Mouse (Mus musculus) hindbrain, embryonic 13.5 days (tissue): ENCODE measurements at regions not wholly inside any gene's neighbourhood (a gene's known extent, or its start where the extent isn't known, plus 50 kb on each side); places are given as distances from the start of the nearest gene placed in this dataset.
A peak's percentile ranks its signal among the peaks of the same experiment; 100 is the strongest.

Experiments
- ATAC-seq: fragments of 200-750 bp; cut with Nextera tagmentation; 2 replicates; pipeline ENCODE4 v1.8.0; 2017; ENCODE audit warnings: moderate TSS enrichment; ENCODE audit not compliant: low FRiP score
- H3K27ac ChIP-seq: fragments of 300-500 bp; sonication (generic); 2 replicates; pipeline ENCODE4 v1.5.1; 2015; ENCODE audit warnings: inconsistent platforms, mild to moderate bottlenecking, moderate library complexity
- H3K27me3 ChIP-seq: fragments of 300-500 bp; sonication (generic); 2 replicates; pipeline ENCODE4 v1.6.1; 2015; ENCODE audit warnings: mild to moderate bottlenecking, inconsistent platforms
- H3K36me3 ChIP-seq: fragments of 300-500 bp; sonication (generic); 2 replicates; pipeline ENCODE4 v1.6.1; 2015; ENCODE audit warnings: mild to moderate bottlenecking, inconsistent platforms
- H3K4me1 ChIP-seq: fragments of 300-500 bp; sonication (generic); replicated peaks from 2 replicates; pipeline ENCODE4 v1.6.1; 2015; ENCODE audit warnings: inconsistent platforms
- H3K4me2 ChIP-seq: fragments of 300-500 bp; sonication (generic); 2 replicates; pipeline ENCODE4 v1.6.1; 2015; ENCODE audit warnings: inconsistent platforms, mild to moderate bottlenecking, moderate library complexity
- H3K4me3 ChIP-seq: fragments of 300-500 bp; sonication (generic); 2 replicates; pipeline ENCODE4 v1.5.1; 2015; ENCODE audit warnings: mild to moderate bottlenecking, inconsistent platforms
- H3K9ac ChIP-seq: fragments of 300-500 bp; sonication (generic); 2 replicates; pipeline ENCODE4 v1.6.1; 2015; ENCODE audit warnings: mild to moderate bottlenecking, inconsistent platforms
- H3K9me3 ChIP-seq: fragments of 300-500 bp; sonication (generic); 2 replicates; pipeline ENCODE4 v1.6.1; 2016; ENCODE audit warnings: inconsistent platforms
- WGBS: fragments of 180-500 bp; shearing (Covaris S2); methylation state at CpG from one replicate; pipeline ENCODE4 v1.1.7; 2015; 5-methylcytosine and 5-hydroxymethylcytosine counted together

DNA sequence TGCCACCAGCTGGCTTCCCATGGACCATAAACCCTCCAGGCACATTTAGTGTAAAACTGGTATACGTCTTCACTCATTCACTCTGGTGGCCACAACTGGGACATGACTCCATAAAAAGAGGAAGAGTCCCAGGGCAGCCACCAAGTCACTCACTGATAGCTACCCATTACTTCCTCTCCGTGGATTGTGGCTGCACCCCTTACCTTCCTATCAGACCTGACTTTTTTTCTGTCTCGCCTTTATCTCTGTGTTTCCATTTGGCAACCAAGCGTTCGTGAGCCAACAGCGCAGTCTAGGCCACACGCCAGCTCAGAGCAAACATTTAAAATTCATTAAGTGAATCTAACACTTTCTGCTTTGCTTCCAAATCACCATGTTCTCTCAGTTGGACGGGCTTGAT lies 53.9 kb upstream of the Slc44a1 start:
- H3K27ac ChIP-seq = no peak overlapping the region

DNA sequence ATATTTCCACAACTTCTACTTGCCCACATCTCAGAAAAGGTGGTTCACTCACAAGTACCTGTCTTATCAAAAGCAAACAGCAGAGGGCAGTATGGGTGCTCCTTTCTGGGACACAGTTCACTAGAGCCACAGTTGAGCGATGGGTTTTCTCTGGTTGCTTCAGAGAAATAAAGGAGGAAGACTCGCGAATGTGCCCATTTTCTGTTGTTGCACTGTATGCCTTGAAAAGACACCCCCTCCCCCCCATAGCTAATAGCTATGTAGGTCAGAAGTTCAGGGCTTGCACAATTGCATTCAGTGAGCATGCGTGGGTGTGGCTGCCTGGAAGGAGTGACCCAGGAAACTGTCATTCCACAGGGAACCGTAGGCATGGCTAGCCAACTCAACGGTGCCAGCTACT lies 55.5 kb upstream of the Slc44a1 start:
- H3K36me3 ChIP-seq = no peaks in the 10 kb centered on the region
- WGBS = 25% methylated on average over 6 of the region's 6 CpGs
- no peak overlapping the region for H3K4me3 ChIP-seq
- H3K4me2 ChIP-seq = peak overlapping the region; percentile 20; the same call in 1 of the 2 replicates
- H3K9ac ChIP-seq = no peak overlapping the region
- no peaks in the 10 kb centered on the region for H3K27me3 ChIP-seq
- ATAC-seq = 0 out of 2 replicates have a peak, but pooled peaks have one; percentile 39
- H3K4me1 ChIP-seq = peaks cover 13% of the 10 kb centered on the region
- no peaks in the 10 kb centered on the region for H3K9me3 ChIP-seq
- H3K27ac ChIP-seq = no peak overlapping the region

More for the DNA sequence above, 53.9 kb upstream of the Slc44a1 start:
- 89% methylated on average over 8 of the region's 8 CpGs for whole genome bisulfite sequencing
- no peak overlapping the region for H3K4me3 ChIP-seq
- H3K36me3 ChIP-seq = no peaks in the 10 kb centered on the region
- no peaks in the 10 kb centered on the region for H3K27me3 ChIP-seq
- no peaks in the 10 kb centered on the region for H3K9me3 ChIP-seq
- no peak for ATAC-seq
- H3K9ac ChIP-seq = no peak overlapping the region
- peaks cover 13% of the 10 kb centered on the region for H3K4me1 ChIP-seq
- no peak overlapping the region for H3K4me2 ChIP-seq

DNA sequence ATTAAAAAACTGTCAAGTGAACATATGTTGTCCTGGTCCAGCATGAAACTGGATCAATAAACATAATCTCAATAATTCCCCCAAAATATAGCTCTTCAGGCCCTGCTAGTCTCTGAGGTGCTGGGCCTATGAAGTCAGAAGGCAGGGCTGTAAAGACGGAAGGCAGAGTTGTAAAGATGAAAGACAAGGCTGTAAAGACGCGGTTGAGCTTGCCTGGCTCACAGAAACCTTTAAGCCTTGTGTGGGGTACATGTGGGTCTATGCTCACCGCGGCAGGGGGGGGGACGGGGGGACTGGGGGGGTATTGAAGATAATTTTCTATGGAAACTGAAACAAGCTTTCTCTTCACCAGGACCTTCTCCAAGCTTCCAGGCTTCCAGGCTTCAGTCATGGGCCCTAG lies 56.1 kb upstream of the Slc44a1 start:
- Histone ChIP-seq H3K4me3 (no peak overlapping the region), H3K4me2 (no peak overlapping the region), H3K27me3 (no peaks in the 10 kb centered on the region), H3K27ac (no peak overlapping the region), H3K36me3 (no peaks in the 10 kb centered on the region), H3K4me1 (peaks cover 13% of the 10 kb centered on the region), H3K9me3 (no peaks in the 10 kb centered on the region), H3K9ac (no peak overlapping the region)
- no peak for ATAC-seq
- WGBS = 84% methylated on average over 6 of the region's 6 CpGs

DNA sequence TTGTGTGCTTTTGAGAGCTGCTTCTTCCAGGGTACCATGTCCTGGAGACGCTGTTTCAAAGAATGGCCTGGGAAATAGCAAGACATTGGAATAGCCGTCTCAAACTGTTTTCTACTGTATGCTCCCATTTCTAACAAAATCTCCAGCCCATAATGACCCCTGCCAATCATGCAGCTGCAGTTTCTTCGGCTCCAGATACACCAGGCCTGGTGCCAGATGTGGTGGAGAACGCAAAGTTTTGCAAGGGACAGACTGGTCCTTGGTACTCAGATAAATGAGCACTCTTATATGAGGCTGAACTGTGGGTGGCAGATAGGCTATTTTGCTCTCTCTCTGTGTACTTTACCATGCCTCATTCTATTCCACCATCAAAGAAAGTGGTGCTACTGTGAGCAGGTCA lies 58.2 kb upstream of the Slc44a1 start:
- no peak overlapping the region for H3K9ac ChIP-seq
- H3K4me2 ChIP-seq = no peak overlapping the region
- 51% methylated on average over 4 of the region's 4 CpGs for WGBS
- no peaks in the 10 kb centered on the region for H3K9me3 ChIP-seq
- H3K36me3 ChIP-seq = no peaks in the 10 kb centered on the region
- no peaks in the 10 kb centered on the region for H3K27me3 ChIP-seq
- peak overlapping the region; percentile 48; the same call in 1 of the 2 replicates for H3K27ac ChIP-seq
- H3K4me3 ChIP-seq = no peak overlapping the region
- no peak for ATAC-seq
- H3K4me1 ChIP-seq = peaks cover 15% of the 10 kb centered on the region

DNA sequence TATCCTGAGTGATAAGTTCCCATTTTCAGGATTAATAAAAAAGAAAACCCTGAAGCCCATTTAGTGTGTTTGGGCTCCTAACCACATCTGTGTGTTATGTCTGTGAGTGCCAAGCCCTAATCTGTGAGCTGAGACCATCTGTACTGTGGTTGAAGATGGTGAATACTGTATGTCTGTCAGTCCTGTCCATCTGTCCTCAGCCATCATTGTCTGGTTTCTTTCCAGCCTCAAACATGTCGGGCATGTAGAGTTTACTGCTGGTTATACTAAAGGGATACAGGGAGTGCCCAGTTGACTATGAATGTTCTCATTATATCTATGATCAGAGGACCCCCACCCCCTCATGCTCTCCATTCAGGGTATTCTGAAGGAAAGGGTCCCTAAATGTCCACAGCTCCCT lies 60.4 kb upstream of the Slc44a1 start:
- no peak for ATAC-seq
- H3K4me3 ChIP-seq = no peak overlapping the region
- no peak overlapping the region for H3K27ac ChIP-seq
- no peak overlapping the region for H3K4me2 ChIP-seq
- 94% methylated on average over 1 of the region's 1 CpGs for WGBS
- H3K9ac ChIP-seq = no peak overlapping the region
- H3K27me3 ChIP-seq = no peaks in the 10 kb centered on the region
- peaks cover 21% of the 10 kb centered on the region for H3K4me1 ChIP-seq
- no peaks in the 10 kb centered on the region for H3K9me3 ChIP-seq
- no peaks in the 10 kb centered on the region for H3K36me3 ChIP-seq

DNA sequence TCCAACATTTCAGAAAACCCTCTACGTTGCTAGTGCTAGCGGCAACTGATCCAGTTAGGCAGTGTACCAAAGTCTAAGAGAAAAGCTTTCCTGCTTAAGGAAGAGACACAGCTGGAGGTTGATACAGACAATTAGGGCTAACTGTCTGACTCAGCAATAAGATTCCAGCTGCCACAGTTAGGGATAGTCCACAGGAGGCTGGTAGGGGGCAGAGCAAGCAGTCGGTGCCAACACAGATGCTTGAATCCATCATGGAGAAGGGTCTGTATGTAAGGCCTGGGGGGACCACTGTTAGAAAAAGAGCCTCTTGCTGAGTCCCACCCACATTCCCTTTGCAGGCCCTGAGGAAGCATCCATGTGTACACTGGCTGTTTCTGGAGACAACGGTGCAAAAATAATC lies 63.2 kb upstream of the Slc44a1 start:
- H3K27me3 ChIP-seq = no peaks in the 10 kb centered on the region
- H3K4me2 ChIP-seq = no peak overlapping the region
- no peak overlapping the region for H3K27ac ChIP-seq
- H3K9me3 ChIP-seq = no peaks in the 10 kb centered on the region
- H3K36me3 ChIP-seq = no peaks in the 10 kb centered on the region
- 51% methylated on average over 4 of the region's 4 CpGs for WGBS
- H3K9ac ChIP-seq = no peak overlapping the region
- H3K4me1 ChIP-seq = peaks cover 14% of the 10 kb centered on the region
- ATAC-seq = 0 out of 2 replicates have a peak, but pooled peaks have one; percentile 44
- H3K4me3 ChIP-seq = no peak overlapping the region

DNA sequence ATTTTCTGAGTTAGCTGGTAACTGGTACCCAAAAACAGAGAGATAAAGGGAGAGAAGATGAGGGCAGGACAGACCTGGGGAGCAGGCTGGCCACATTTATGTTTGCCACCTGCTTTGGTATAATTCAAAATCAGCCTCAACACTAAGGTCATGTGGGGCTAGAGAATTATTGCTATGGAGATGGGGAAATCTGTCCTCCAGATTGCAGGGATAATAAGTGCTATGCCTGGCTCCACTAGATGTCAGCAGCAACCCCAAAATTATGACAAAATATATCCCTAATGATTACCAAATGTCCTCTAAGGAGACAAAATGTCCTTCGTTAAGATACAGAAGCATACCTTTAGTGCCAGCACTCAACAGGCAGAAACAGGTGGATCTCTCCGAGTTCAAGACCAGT lies 83.8 kb upstream of the Slc44a1 start:
- WGBS = 86% methylated on average over 2 of the region's 2 CpGs
- H3K9me3 ChIP-seq = no peaks in the 10 kb centered on the region
- H3K27ac ChIP-seq = no peak overlapping the region
- no peak for ATAC-seq
- no peaks in the 10 kb centered on the region for H3K4me1 ChIP-seq
- H3K36me3 ChIP-seq = no peaks in the 10 kb centered on the region
- H3K4me3 ChIP-seq = no peak overlapping the region
- H3K4me2 ChIP-seq = no peak overlapping the region
- no peaks in the 10 kb centered on the region for H3K27me3 ChIP-seq
- H3K9ac ChIP-seq = no peak overlapping the region

DNA sequence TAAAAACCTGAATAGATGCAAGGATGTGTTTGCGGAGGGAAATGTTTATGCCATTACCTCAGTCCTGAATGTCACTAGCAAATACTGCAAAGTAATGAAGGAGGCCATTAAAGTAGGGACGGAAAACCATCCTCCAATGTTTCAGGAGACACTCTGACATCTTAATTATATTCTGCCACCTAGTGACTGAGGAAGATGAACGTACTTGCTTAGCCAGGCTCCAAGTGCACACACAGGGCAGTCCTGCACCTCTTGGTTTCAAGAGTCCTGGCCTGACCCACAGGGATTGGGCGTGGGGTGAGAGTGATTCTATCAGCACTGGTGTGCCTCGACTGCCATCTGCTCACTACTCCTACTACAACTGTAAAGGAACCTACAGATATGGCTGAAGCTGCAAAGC lies 85.3 kb upstream of the Slc44a1 start:
- 30% methylated on average over 5 of the region's 5 CpGs for WGBS
- ATAC-seq = 0 out of 2 replicates have a peak, but pooled peaks have one; percentile 39

DNA sequence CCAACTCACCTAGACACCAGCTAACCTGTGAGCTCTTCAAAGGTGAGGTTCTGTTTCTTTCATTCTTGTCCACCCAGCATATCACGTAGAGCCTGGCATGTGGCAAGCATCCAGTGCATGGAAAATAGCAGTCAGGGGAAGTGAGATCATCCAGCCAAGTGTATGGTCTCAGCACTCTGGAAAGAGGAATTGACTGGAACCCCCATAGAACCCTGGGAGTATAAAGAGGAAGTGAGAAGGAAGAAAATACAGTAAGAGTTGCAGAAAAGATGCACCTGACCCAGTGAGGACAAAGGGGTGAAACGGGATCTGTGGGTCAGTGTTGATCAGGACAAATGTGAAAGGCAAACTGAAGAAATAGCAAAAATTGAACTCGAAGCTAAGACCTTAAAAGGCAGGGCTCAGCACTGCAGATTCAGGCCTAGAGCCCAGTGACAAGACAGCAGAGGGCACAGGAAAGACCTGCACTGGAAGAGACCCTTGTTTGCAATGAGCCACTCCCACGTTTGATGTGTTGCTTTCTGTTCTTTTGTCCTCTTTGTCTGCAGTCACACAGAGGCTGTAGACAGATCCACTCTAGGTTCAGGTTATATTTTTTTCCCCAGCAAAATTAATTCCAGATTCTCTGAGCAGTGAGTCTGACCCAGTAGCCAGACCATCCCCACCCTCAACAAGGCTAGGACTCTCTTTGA lies 86.7 kb upstream of the Slc44a1 start:
- ATAC-seq = no peak
- H3K4me2 ChIP-seq = no peak overlapping the region
- no peaks in the 10 kb centered on the region for H3K36me3 ChIP-seq
- H3K9ac ChIP-seq = no peak overlapping the region
- no peaks in the 10 kb centered on the region for H3K4me1 ChIP-seq
- 55% methylated on average over 4 of the region's 4 CpGs for WGBS
- no peak overlapping the region for H3K4me3 ChIP-seq
- no peak overlapping the region for H3K27ac ChIP-seq
- no peaks in the 10 kb centered on the region for H3K9me3 ChIP-seq
- no peaks in the 10 kb centered on the region for H3K27me3 ChIP-seq

More for the DNA sequence above, 85.3 kb upstream of the Slc44a1 start:
- Histone ChIP-seq H3K27me3 (no peaks in the 10 kb centered on the region), H3K9ac (no peak overlapping the region), H3K4me1 (no peaks in the 10 kb centered on the region), H3K4me3 (no peak overlapping the region), H3K27ac (no peak overlapping the region), H3K36me3 (no peaks in the 10 kb centered on the region), H3K9me3 (no peaks in the 10 kb centered on the region), H3K4me2 (no peak overlapping the region)

DNA sequence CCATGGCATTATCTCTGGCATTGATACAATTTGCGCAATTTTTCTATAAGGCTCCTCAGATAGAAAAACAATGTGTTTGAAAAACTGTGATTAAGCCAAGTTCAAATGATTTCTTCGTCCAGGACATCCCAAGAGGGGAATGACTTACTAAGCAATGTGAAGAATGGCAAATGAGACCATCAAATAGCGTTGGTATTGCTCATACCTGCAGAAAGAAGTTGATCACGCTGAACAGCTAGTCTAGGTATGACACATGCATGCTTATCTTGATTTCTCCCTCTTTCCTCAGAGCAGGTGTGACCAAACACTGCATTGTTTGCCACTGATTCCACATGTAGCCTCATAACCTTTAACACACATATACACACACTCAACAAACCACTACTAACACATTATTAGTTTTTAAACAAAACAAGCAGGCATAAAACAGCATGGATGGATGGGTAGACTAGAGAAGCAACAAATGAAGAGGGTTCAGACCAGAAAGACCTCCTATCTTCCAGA lies 89.1 kb upstream of the Slc44a1 start:
- no peak overlapping the region for H3K4me3 ChIP-seq
- H3K9ac ChIP-seq = no peak overlapping the region
- no peaks in the 10 kb centered on the region for H3K4me1 ChIP-seq
- 94% methylated on average over 4 of the region's 4 CpGs for WGBS
- ATAC-seq = no peak
- H3K27ac ChIP-seq = no peak overlapping the region
- no peaks in the 10 kb centered on the region for H3K27me3 ChIP-seq
- H3K4me2 ChIP-seq = no peak overlapping the region
- H3K36me3 ChIP-seq = no peaks in the 10 kb centered on the region
- no peaks in the 10 kb centered on the region for H3K9me3 ChIP-seq

DNA sequence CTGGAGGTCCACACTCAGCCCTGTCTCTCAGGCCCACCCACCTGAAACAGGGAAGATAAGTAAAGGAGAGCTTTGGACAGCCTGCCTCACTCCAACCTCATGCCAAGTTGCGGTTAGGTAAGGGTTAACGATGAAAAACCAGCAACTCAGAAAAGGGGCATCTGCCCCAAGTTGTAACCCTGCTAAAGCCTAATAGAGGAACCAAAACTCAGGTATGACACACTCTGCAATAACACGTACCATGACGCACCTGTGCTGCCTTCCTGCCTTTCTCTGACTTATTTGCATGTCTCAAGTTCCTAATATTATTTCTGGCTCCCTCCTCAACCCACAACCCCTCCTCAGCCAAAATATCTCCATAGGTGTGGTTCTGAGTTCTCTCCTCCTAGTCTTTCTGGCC lies 94.9 kb upstream of the Slc44a1 start:
- Histone ChIP-seq H3K27ac (no peak overlapping the region), H3K4me1 (no peaks in the 10 kb centered on the region), H3K27me3 (no peaks in the 10 kb centered on the region), H3K4me3 (no peak overlapping the region), H3K4me2 (no peak overlapping the region), H3K9me3 (0 out of 2 replicates have a peak, but pooled peaks cover 6% of the 10 kb centered on the region), H3K36me3 (no peaks in the 10 kb centered on the region), H3K9ac (no peak overlapping the region)
- no peak for ATAC-seq
- WGBS = 95% methylated on average over 4 of the region's 4 CpGs

DNA sequence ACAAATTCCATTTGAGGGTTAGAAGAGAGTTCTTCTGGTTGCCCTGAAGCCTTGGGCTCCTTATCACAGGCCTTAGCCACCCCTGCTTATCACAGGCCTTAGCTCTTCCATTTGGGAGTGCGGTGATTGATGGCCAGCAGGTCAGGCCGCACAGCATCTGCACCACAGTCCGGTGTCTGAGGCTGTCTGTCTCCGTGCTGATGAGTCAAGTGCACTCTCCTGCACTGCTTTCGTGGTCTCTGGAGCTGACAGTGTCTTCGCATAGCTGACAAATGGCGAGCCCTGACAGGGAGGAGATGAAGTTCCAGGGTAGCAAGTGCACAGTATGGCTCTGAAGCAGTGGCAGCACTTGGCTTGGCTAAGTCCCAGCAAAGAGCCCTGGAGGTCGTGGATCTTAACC lies 95.7 kb upstream of the Slc44a1 start:
- H3K4me3 ChIP-seq = no peak overlapping the region
- no peak for ATAC-seq
- 74% methylated on average over 8 of the region's 8 CpGs for WGBS
- H3K9me3 ChIP-seq = 0 out of 2 replicates have a peak, but pooled peaks cover 6% of the 10 kb centered on the region
- H3K36me3 ChIP-seq = no peaks in the 10 kb centered on the region
- H3K4me2 ChIP-seq = no peak overlapping the region
- H3K9ac ChIP-seq = no peak overlapping the region
- H3K27ac ChIP-seq = no peak overlapping the region
- H3K4me1 ChIP-seq = peaks cover 5% of the 10 kb centered on the region; the same call in 1 of the 2 replicates
- no peaks in the 10 kb centered on the region for H3K27me3 ChIP-seq

DNA sequence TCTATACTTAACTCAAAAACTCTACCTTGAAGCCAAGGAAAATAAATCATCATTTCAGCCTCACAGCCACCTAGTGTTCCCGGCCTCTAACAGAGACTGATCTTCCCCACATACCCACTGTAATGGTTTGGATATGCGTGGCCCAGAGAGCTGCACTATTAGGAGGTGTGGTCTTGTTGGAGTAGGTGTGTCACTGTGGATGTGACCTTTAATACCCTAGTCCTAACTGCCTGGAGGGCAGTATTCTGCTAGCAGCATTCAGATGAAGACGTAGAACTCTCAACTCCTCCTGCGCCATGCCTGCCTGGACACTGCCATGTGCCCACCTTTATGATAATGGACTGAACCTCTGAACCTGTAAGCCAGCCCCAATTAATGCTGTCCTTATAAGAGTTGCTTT lies 99.0 kb upstream of the Slc44a1 start:
- no peak overlapping the region for H3K9ac ChIP-seq
- H3K27ac ChIP-seq = no peak overlapping the region
- peaks cover 13% of the 10 kb centered on the region; the same call in 1 of the 2 replicates for H3K4me1 ChIP-seq
- no peak overlapping the region for H3K4me2 ChIP-seq
- H3K27me3 ChIP-seq = no peaks in the 10 kb centered on the region
- H3K4me3 ChIP-seq = no peak overlapping the region
- no peaks in the 10 kb centered on the region for H3K36me3 ChIP-seq
- H3K9me3 ChIP-seq = 0 out of 2 replicates have a peak, but pooled peaks cover 6% of the 10 kb centered on the region
- WGBS = 96% methylated on average over 4 of the region's 4 CpGs
- no peak for ATAC-seq
